Mouse (Mus musculus) forebrain, embryonic 12.5 days (tissue): ENCODE data around the gene Fbxo28. TPM values are rescaled to one million over a fixed set of nuclear protein-coding genes. Genes with fewer than 3 reads are reported as not detected.
A peak's percentile ranks its signal among the peaks of the same experiment; 100 is the strongest.

Source experiments
- ATAC-seq: fragments of 200-750 bp; cut with Nextera tagmentation; 2 replicates; pipeline ENCODE4 v1.8.0; 2017; ENCODE audit warnings: moderate TSS enrichment; ENCODE audit not compliant: low FRiP score
- H3K27ac ChIP-seq: fragments of 300-500 bp; sonication (generic); 2 replicates; pipeline ENCODE4 v1.5.1; 2016; ENCODE audit warnings: mild to moderate bottlenecking
- H3K27me3 ChIP-seq: fragments of 300-500 bp; sonication (generic); 2 replicates; pipeline ENCODE4 v1.6.1; 2016; ENCODE audit warnings: mild to moderate bottlenecking
- H3K36me3 ChIP-seq: fragments of 300-500 bp; sonication (generic); replicated peaks from 2 replicates; pipeline ENCODE4 v1.6.1; 2016; ENCODE audit warnings: mild to moderate bottlenecking
- H3K4me1 ChIP-seq: fragments of 300-500 bp; sonication (generic); 2 replicates; pipeline ENCODE4 v1.6.1; 2016
- H3K4me2 ChIP-seq: fragments of 300-500 bp; sonication (generic); 2 replicates; pipeline ENCODE4 v1.6.1; 2016; ENCODE audit warnings: mild to moderate bottlenecking, moderate library complexity
- H3K4me3 ChIP-seq: fragments of 300-500 bp; sonication (generic); replicated peaks from 2 replicates; pipeline ENCODE4 v1.5.1; 2016; ENCODE audit warnings: mild to moderate bottlenecking
- H3K9ac ChIP-seq: fragments of 300-500 bp; sonication (generic); 2 replicates; pipeline ENCODE4 v1.6.1; 2016; ENCODE audit warnings: mild to moderate bottlenecking
- H3K9me3 ChIP-seq: fragments of 300-500 bp; sonication (generic); 2 replicates; pipeline ENCODE4 v1.6.1; 2016
- WGBS: fragments of 180-500 bp; shearing (Covaris S2); methylation state at CpG from one replicate; pipeline ENCODE4 v1.1.7; 2016; 5-methylcytosine and 5-hydroxymethylcytosine counted together
- polyA plus RNA-seq: library from polyadenylated mRNA; unstranded; fragments of >200 nt; fragmentation: Nextera tagmentation; extraction: Ambion mirVana; gene quantifications from 2 replicates; pipeline ENCODE4 v1.2.1, GENCODE M21; 2016

Gene Fbxo28
- polyA plus RNA-seq, 1 experiment from 2014 or later, result 31.6 TPM

GRCm38 (mm10) chr1:182282091-182283075 is 59.0 kb downstream of the Fbxo28 start, which contains the start of gene Degs1:
TSS of gene Degs1 (minus strand) at chr1:182282804.
- H3K27ac ChIP-seq, result peak within 1 kb of the TSS; percentile 80
- H3K27me3 ChIP-seq, result peaks cover 16% of the 10 kb centered on the region
- H3K36me3 ChIP-seq, result peaks cover 17% of the 10 kb centered on the region
- H3K4me3 ChIP-seq, result peak within 1 kb of the TSS; percentile 68
- H3K4me2 ChIP-seq, result peak within 1 kb of the TSS; percentile 78
- no peaks in the 10 kb centered on the region for H3K9me3 ChIP-seq
- peak within 1 kb of the TSS; percentile 75 for H3K9ac ChIP-seq
- ATAC-seq, result peak; percentile 93
- under 1% methylated on average over 94 of the region's 94 CpGs for WGBS
- peaks cover 23% of the 10 kb centered on the region for H3K4me1 ChIP-seq

- Histone ChIP-seq H3K27me3 (peaks cover 10% of the 10 kb centered on the region), H3K9ac (peak overlapping the region; percentile 29; the same call in 1 of the 2 replicates), H3K4me1 (peaks cover 23% of the 10 kb centered on the region), H3K36me3 (peaks cover 28% of the 10 kb centered on the region), H3K27ac (no peak overlapping the region), H3K9me3 (no peaks in the 10 kb centered on the region), H3K4me2 (peak overlapping the region; percentile 78), H3K4me3 (peak overlapping the region; percentile 68)
- ATAC-seq, result no peak
- WGBS, result 22% methylated on average over 9 of the region's 9 CpGs
Observed at GRCm38 (mm10) chr1:182281251-182281711, 60.1 kb downstream of the Fbxo28 start.

GRCm38 (mm10) chr1:182280577-182280976 is 60.9 kb downstream of the Fbxo28 start:
- WGBS, result 65% methylated on average over 11 of the region's 11 CpGs
- Histone ChIP-seq H3K9ac (0 out of 2 replicates have a peak overlapping the region, but pooled peaks have one; percentile 29), H3K4me3 (peak overlapping the region; percentile 68), H3K4me2 (peak overlapping the region; percentile 78), H3K27me3 (peaks cover 10% of the 10 kb centered on the region), H3K36me3 (peaks cover 33% of the 10 kb centered on the region), H3K9me3 (no peaks in the 10 kb centered on the region), H3K4me1 (peaks cover 23% of the 10 kb centered on the region), H3K27ac (0 out of 2 replicates have a peak overlapping the region, but pooled peaks have one; percentile 6)
- ATAC-seq, result no peak

GRCm38 (mm10) chr1:182280046-182280445 is 61.4 kb downstream of the Fbxo28 start:
- Histone ChIP-seq H3K27ac (no peak overlapping the region), H3K9me3 (no peaks in the 10 kb centered on the region), H3K36me3 (peaks cover 39% of the 10 kb centered on the region), H3K27me3 (peaks cover 10% of the 10 kb centered on the region), H3K9ac (no peak overlapping the region), H3K4me3 (no peak overlapping the region), H3K4me1 (peaks cover 23% of the 10 kb centered on the region), H3K4me2 (0 out of 2 replicates have a peak overlapping the region, but pooled peaks have one; percentile 78)
- WGBS, result 85% methylated on average over 6 of the region's 6 CpGs
- no peak for ATAC-seq

GRCm38 (mm10) chr1:182279436-182279835 is 62.0 kb downstream of the Fbxo28 start:
- ATAC-seq, result no peak
- peaks cover 23% of the 10 kb centered on the region for H3K4me1 ChIP-seq
- peaks cover 10% of the 10 kb centered on the region for H3K27me3 ChIP-seq
- no peaks in the 10 kb centered on the region for H3K9me3 ChIP-seq
- peaks cover 39% of the 10 kb centered on the region for H3K36me3 ChIP-seq
- no peak overlapping the region for H3K9ac ChIP-seq
- no peak overlapping the region for H3K27ac ChIP-seq
- 93% methylated on average over 4 of the region's 4 CpGs for WGBS
- H3K4me2 ChIP-seq, result no peak overlapping the region
- H3K4me3 ChIP-seq, result no peak overlapping the region

GRCm38 (mm10) chr1:182275109-182275508 is 66.3 kb downstream of the Fbxo28 start:
- no peak for ATAC-seq
- Histone ChIP-seq H3K4me3 (no peak overlapping the region), H3K4me1 (0 out of 2 replicates have a peak, but pooled peaks cover under 1% of the 10 kb centered on the region), H3K9me3 (no peaks in the 10 kb centered on the region), H3K27ac (no peak overlapping the region), H3K36me3 (peaks cover 44% of the 10 kb centered on the region), H3K4me2 (no peak overlapping the region), H3K9ac (no peak overlapping the region), H3K27me3 (no peaks in the 10 kb centered on the region)
- WGBS, result 93% methylated on average over 6 of the region's 6 CpGs

GRCm38 (mm10) chr1:182271632-182272031 is 69.8 kb downstream of the Fbxo28 start:
- H3K4me3 ChIP-seq, result no peak overlapping the region
- no peaks in the 10 kb centered on the region for H3K9me3 ChIP-seq
- no peak overlapping the region for H3K4me2 ChIP-seq
- ATAC-seq, result no peak
- H3K27me3 ChIP-seq, result no peaks in the 10 kb centered on the region
- no peak overlapping the region for H3K9ac ChIP-seq
- 89% methylated on average over 5 of the region's 5 CpGs for WGBS
- no peak overlapping the region for H3K27ac ChIP-seq
- H3K4me1 ChIP-seq, result peaks cover 8% of the 10 kb centered on the region; the same call in 1 of the 2 replicates
- H3K36me3 ChIP-seq, result peaks cover 20% of the 10 kb centered on the region

- 82% methylated on average over 5 of the region's 5 CpGs for WGBS
- Histone ChIP-seq H3K9ac (no peak overlapping the region), H3K36me3 (peaks cover 16% of the 10 kb centered on the region; the same call in 1 of the 2 replicates), H3K4me3 (no peak overlapping the region), H3K9me3 (no peaks in the 10 kb centered on the region), H3K4me1 (peaks cover 8% of the 10 kb centered on the region; the same call in 1 of the 2 replicates), H3K27me3 (no peaks in the 10 kb centered on the region), H3K27ac (no peak overlapping the region), H3K4me2 (no peak overlapping the region)
- ATAC-seq, result no peak
Observed at GRCm38 (mm10) chr1:182271130-182271529, 70.3 kb downstream of the Fbxo28 start.

GRCm38 (mm10) chr1:182268317-182268716 is 73.1 kb downstream of the Fbxo28 start:
- no peaks in the 10 kb centered on the region for H3K9me3 ChIP-seq
- no peak overlapping the region for H3K27ac ChIP-seq
- H3K9ac ChIP-seq, result no peak overlapping the region
- H3K36me3 ChIP-seq, result 0 out of 2 replicates have a peak, but pooled peaks cover 5% of the 10 kb centered on the region
- peaks cover 8% of the 10 kb centered on the region; the same call in 1 of the 2 replicates for H3K4me1 ChIP-seq
- no peaks in the 10 kb centered on the region for H3K27me3 ChIP-seq
- H3K4me2 ChIP-seq, result no peak overlapping the region
- ATAC-seq, result peak; percentile 79; the same call in 1 of the 2 replicates
- WGBS, result 25% methylated on average over 4 of the region's 4 CpGs
- no peak overlapping the region for H3K4me3 ChIP-seq

- no peaks in the 10 kb centered on the region for H3K27me3 ChIP-seq
- ATAC-seq, result no peak
- H3K4me1 ChIP-seq, result peaks cover 8% of the 10 kb centered on the region; the same call in 1 of the 2 replicates
- H3K36me3 ChIP-seq, result no peaks in the 10 kb centered on the region
- H3K4me2 ChIP-seq, result no peak overlapping the region
- no peak overlapping the region for H3K4me3 ChIP-seq
- H3K9me3 ChIP-seq, result no peaks in the 10 kb centered on the region
- WGBS, result 96% methylated on average over 11 of the region's 11 CpGs
- H3K27ac ChIP-seq, result no peak overlapping the region
- H3K9ac ChIP-seq, result no peak overlapping the region
Observed at GRCm38 (mm10) chr1:182266028-182266525, 75.4 kb downstream of the Fbxo28 start.
